Mouse (Mus musculus) lung, postnatal 0 days (tissue): Measurements from ENCODE around the gene Golga7b. TPM values are rescaled to one million over a fixed set of nuclear protein-coding genes. Genes with fewer than 3 reads are reported as not detected.

Experiments
- ATAC-seq: fragments of 200-750 bp; cut with Nextera tagmentation; 2 replicates; pipeline ENCODE4 v1.8.0; 2017; ENCODE audit warnings: moderate library complexity
- DNase-seq: peaks from one replicate; pipeline ENCODE4 v3.0.0-alpha.2; 2016; ENCODE audit warnings: low spot score
- H3K27ac ChIP-seq: fragments of 300-500 bp; sonication (generic); 2 replicates; pipeline ENCODE4 v1.5.1; 2014; ENCODE audit warnings: antibody characterized with exemption, mild to moderate bottlenecking, low read length, mixed read lengths
- H3K27me3 ChIP-seq: fragments of 300-500 bp; sonication (generic); replicated peaks from 2 replicates; pipeline ENCODE4 v1.6.1; 2014; ENCODE audit warnings: low read length, mixed read lengths; ENCODE audit not compliant: insufficient read depth
- H3K36me3 ChIP-seq: fragments of 300-500 bp; sonication (generic); 2 replicates; pipeline ENCODE4 v1.6.1; 2014; ENCODE audit warnings: low read length, mixed read lengths; ENCODE audit not compliant: insufficient read depth
- H3K4me1 ChIP-seq: fragments of 300-500 bp; sonication (generic); 2 replicates; pipeline ENCODE4 v1.6.1; 2014; ENCODE audit warnings: antibody characterized with exemption, low read depth, low read length, mixed read lengths; ENCODE audit not compliant: insufficient read depth
- H3K4me2 ChIP-seq: fragments of 300-500 bp; sonication (generic); replicated peaks from 2 replicates; pipeline ENCODE4 v1.6.1; 2014; ENCODE audit warnings: low read depth, mild to moderate bottlenecking, low read length, moderate library complexity, mixed read lengths
- H3K4me3 ChIP-seq: fragments of 300-500 bp; sonication (generic); 2 replicates; pipeline ENCODE4 v1.5.1; 2014; ENCODE audit warnings: low read depth, low read length
- H3K9ac ChIP-seq: fragments of 300-500 bp; sonication (generic); replicated peaks from 2 replicates; pipeline ENCODE4 v1.6.1; 2014; ENCODE audit warnings: low read depth, mild to moderate bottlenecking
- H3K9me3 ChIP-seq: fragments of 300-500 bp; sonication (generic); 2 replicates; pipeline ENCODE4 v1.6.1; 2016; ENCODE audit warnings: low read length, mixed read lengths
- CTCF ChIP-seq: IDR thresholded peaks from 2 replicates; pipeline ENCODE4 v1.5.1; 2016; ENCODE audit warnings: antibody characterized with exemption, mild to moderate bottlenecking
- EP300 ChIP-seq: IDR thresholded peaks from 2 replicates; pipeline ENCODE4 v1.6.1; 2016; ENCODE audit warnings: antibody characterized with exemption, mild to moderate bottlenecking, control low read depth
- WGBS: fragments of 180-500 bp; shearing (Covaris S2); extraction: QIAGEN DNeasy Blood & Tissue Kit; methylation state at CpG from one replicate; pipeline ENCODE4 v1.1.7; 2014; 5-methylcytosine and 5-hydroxymethylcytosine counted together
- polyA plus RNA-seq: library from polyadenylated mRNA; unstranded; fragments of >200 nt; fragmentation: Nextera tagmentation; extraction: Ambion mirVana; gene quantifications from 2 replicates; pipeline ENCODE4 v1.2.1, GENCODE M21; 2015

Gene Golga7b
- polyA plus RNA-seq, 1 experiment from 2014 or later: not detected

DNA sequence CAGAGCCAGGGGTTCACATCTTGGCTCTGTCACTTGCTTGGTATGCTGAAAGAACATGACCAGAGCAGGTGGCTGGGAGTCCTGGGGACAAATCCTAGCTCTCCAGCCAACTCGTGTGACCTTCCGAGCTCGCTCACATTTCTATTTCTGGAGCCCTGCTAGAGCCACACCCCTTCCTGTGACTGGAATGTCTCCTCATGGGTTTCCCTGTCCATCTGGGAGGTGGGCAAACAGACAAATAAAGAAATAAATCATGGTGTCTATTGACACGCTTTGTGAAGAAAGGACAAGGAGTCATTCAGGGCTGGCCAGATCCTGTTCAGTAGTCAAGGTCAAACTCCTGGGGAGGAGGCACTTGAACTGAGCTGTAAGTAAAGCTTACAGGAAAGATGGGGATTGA lies 41.0 kb downstream of the Golga7b start:
- no peak for TF ChIP-seq CTCF
- no peak for TF ChIP-seq EP300
- Histone ChIP-seq H3K4me3 (no peak overlapping the region), H3K36me3 (no peaks in the 10 kb centered on the region), H3K9ac (no peak overlapping the region), H3K4me2 (no peak overlapping the region), H3K27ac (no peak overlapping the region), H3K9me3 (no peaks in the 10 kb centered on the region), H3K27me3 (no peaks in the 10 kb centered on the region), H3K4me1 (no peaks in the 10 kb centered on the region)
- WGBS: 36% methylated on average over 4 of the region's 4 CpGs
- DNase-seq (no peak), ATAC-seq (no peak)

DNA sequence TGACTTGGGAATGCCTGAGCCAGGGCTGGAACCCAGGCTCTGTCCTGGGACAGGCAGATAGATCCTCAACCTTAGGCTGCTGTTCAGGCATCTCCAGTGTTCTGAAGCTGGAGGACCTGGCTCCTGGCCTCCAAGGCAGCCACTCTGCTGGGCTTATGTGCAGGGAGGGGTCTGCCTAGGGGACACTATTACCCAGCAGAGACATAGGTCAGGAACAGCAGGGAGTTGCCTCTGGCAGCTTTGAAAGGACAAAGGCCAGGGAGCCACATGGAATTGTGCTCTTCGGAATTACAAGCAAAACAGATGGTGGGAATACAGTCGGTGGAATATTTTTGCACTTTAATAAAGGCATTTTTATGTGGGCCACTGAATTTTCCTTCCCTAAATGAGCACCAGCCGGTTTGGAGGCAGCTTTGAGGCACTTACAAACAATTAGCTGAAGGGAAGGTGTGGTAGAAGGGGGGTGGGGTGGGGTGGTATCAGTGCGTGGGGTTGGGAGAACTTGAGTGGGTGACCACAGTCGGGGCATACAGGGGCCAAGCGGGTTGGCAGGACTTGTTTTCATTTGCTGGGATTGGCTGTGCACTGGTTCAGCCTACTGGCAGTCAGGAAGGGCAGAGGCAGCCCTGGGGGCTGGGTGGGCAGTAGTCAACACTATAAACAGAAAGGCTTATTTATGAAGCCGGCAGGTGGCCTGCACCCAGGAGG lies 43.7 kb downstream of the Golga7b start:
- H3K4me3 ChIP-seq: no peak overlapping the region
- H3K36me3 ChIP-seq: no peaks in the 10 kb centered on the region
- H3K4me2 ChIP-seq: no peak overlapping the region
- no peak for ATAC-seq
- H3K9ac ChIP-seq: no peak overlapping the region
- no peak overlapping the region for H3K27ac ChIP-seq
- no peaks in the 10 kb centered on the region for H3K27me3 ChIP-seq
- 28% methylated on average over 7 of the region's 7 CpGs for WGBS
- no peaks in the 10 kb centered on the region for H3K9me3 ChIP-seq
- TF ChIP-seq EP300 (no peak), CTCF (no peak)
- H3K4me1 ChIP-seq: no peaks in the 10 kb centered on the region
- no peak for DNase-seq

DNA sequence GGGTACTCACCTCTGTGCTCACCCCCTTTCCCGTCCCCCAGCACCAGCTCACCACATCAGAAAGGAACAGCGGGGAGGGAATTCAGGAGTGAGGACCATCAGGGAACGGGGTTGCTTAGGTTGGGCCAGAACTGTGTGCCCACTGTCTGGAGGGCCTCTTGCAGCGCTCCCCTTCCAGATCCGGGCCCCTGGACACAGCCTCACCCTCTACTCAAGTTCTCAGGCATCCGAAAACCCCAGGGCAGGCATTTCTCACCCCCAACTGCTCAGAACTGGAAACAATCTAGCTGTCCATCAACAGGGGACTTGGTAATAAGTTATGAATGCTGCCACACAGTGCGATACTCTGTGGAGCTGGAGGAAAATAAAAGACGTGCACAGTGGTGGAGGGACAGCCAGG lies 44.7 kb downstream of the Golga7b start:
- ATAC-seq (no peak), DNase-seq (no peak)
- H3K36me3 ChIP-seq: no peaks in the 10 kb centered on the region
- no peak overlapping the region for H3K4me2 ChIP-seq
- no peak overlapping the region for H3K9ac ChIP-seq
- no peak overlapping the region for H3K4me3 ChIP-seq
- WGBS: 54% methylated on average over 8 of the region's 8 CpGs
- TF ChIP-seq EP300: no peak
- TF ChIP-seq CTCF: no peak
- no peaks in the 10 kb centered on the region for H3K27me3 ChIP-seq
- no peaks in the 10 kb centered on the region for H3K4me1 ChIP-seq
- no peaks in the 10 kb centered on the region for H3K9me3 ChIP-seq
- H3K27ac ChIP-seq: no peak overlapping the region

DNA sequence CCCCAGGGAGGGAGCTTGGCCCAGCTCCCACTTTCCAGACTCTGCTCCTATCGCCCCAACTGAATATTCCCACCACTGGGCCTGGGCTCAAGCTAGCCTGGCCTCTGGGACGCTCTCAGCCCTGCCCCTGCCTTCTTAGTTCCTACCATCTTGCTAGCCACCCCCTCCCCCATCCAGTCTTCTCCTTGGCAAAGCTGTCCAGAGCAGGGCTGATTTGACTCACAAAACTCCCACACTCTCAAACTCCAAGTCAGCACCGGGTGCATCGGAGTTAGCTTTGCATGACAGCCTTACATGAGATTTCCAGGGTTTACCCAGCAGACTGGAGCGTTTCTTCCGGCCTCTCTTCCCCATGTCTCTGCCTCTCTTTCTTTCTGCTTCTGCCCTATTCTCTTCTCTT lies 45.8 kb downstream of the Golga7b start:
- no peak for ATAC-seq
- no peak overlapping the region for H3K27ac ChIP-seq

DNA sequence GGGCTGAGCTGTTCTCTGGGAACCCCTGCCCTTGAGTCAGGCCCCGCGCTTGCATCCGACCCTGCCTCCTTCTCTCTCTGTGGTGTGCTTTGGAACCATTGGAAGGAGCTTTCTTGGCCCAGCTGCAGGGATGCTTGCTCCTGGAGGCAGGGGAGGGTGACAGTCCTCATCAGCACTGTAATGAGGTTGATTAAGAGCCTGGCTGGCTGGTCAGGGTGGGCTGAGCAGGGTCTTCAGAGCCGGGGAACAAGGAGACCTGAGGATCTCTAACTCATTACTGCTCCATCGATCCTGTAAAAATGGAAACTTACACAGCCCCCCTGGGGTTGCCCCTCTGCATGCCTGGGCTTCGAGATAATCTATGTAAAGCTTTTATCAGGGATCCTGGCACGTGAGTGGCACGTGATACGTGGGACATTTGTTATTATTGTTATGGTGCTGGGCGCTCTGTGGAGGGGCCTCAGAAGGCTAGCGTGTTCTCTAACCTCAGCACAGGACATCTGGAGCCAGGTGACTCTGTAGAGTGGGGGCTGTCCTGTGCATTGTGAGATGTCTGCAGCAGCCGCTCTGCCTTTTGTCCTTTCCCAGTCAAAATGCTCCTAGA lies 55.9 kb downstream of the Golga7b start:
- Histone ChIP-seq H3K27ac (no peak overlapping the region), H3K4me3 (no peak overlapping the region), H3K36me3 (no peaks in the 10 kb centered on the region), H3K4me1 (no peaks in the 10 kb centered on the region), H3K9me3 (no peaks in the 10 kb centered on the region), H3K9ac (no peak overlapping the region), H3K27me3 (no peaks in the 10 kb centered on the region), H3K4me2 (no peak overlapping the region)
- TF ChIP-seq CTCF: no peak
- ATAC-seq (no peak), DNase-seq (no peak)
- WGBS: 53% methylated on average over 12 of the region's 12 CpGs

More for the DNA sequence above, 45.8 kb downstream of the Golga7b start:
- TF ChIP-seq CTCF: no peak
- no peak for TF ChIP-seq EP300
- H3K4me3 ChIP-seq: no peak overlapping the region
- no peaks in the 10 kb centered on the region for H3K36me3 ChIP-seq
- H3K9me3 ChIP-seq: no peaks in the 10 kb centered on the region
- DNase-seq: no peak
- no peak overlapping the region for H3K9ac ChIP-seq
- no peaks in the 10 kb centered on the region for H3K4me1 ChIP-seq
- 73% methylated on average over 6 of the region's 6 CpGs for WGBS
- H3K27me3 ChIP-seq: no peaks in the 10 kb centered on the region
- H3K4me2 ChIP-seq: no peak overlapping the region

DNA sequence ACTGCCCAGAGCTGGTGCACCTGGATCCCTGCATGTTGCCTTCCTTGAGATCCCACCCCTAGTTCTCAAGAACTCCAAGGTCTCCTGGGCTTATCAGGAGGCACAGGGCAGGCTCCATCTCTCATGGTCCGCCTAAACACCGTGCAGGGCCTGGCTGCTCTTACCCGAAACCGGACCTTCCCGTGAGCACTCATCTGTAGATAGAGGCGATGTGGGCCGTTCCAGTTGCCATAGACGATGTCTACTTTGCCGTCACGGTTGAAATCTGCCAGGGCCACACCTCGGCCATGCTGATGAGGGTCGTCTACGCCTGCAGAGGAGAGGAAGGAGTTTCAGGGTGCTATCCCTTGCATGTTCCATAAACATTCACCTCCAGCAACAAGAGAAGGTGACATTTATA lies 57.1 kb downstream of the Golga7b start:
- TF ChIP-seq CTCF (no peak), EP300 (no peak)
- no peak for ATAC-seq
- 79% methylated on average over 13 of the region's 13 CpGs for WGBS

More for the DNA sequence above, 57.1 kb downstream of the Golga7b start:
- Histone ChIP-seq H3K27ac (no peak overlapping the region), H3K27me3 (no peaks in the 10 kb centered on the region), H3K4me2 (no peak overlapping the region), H3K36me3 (no peaks in the 10 kb centered on the region), H3K9me3 (no peaks in the 10 kb centered on the region), H3K9ac (no peak overlapping the region), H3K4me3 (no peak overlapping the region), H3K4me1 (no peaks in the 10 kb centered on the region)
- no peak for DNase-seq
